Mouse (Mus musculus): Measurements from ENCODE around the gene Zfp941.

The Zfp941 gene

GRCm38 (mm10) chr7:140839556-140839955, 17.6 kb upstream of the Zfp941 start:
- DNase-seq, result no peak

GRCm38 (mm10) chr7:140836243-140837115, 14.5 kb upstream of the Zfp941 start:
- DNase-seq, result no peak

- no peak for DNase-seq
These were observed 13.7 kb upstream of the Zfp941 start for GRCm38 (mm10) chr7:140835758-140836087.

- no peak for DNase-seq
These were observed 13.2 kb upstream of the Zfp941 start, which contains the start of gene Urah for GRCm38 (mm10) chr7:140834968-140835757. Gene Urah (plus strand): TSS chr7:140835018.

GRCm38 (mm10) chr7:140833341-140833740, 11.4 kb upstream of the Zfp941 start:
- DNase-seq, result no peak

- DNase-seq, result no peak
These were observed 9.5 kb upstream of the Zfp941 start for GRCm38 (mm10) chr7:140831447-140831846.

GRCm38 (mm10) chr7:140828171-140828881, 6.3 kb upstream of the Zfp941 start:
- peak; percentile 59 for DNase-seq

GRCm38 (mm10) chr7:140822731-140823130, 753 bp upstream of the Zfp941 start:
- DNase-seq, result no peak

- DNase-seq, result peak; percentile 27
These were observed 699 bp downstream of the Zfp941 start for GRCm38 (mm10) chr7:140821305-140821652.

- DNase-seq, result no peak
These were observed 1.8 kb downstream of the Zfp941 start for GRCm38 (mm10) chr7:140820173-140820572.

- no peak for DNase-seq
These were observed 9.1 kb downstream of the Zfp941 start for GRCm38 (mm10) chr7:140812850-140813249.

GRCm38 (mm10) chr7:140811714-140812113, 10.3 kb downstream of the Zfp941 start:
- no peak for DNase-seq

GRCm38 (mm10) chr7:140810496-140810895, 11.5 kb downstream of the Zfp941 start:
- no peak for DNase-seq

GRCm38 (mm10) chr7:140805704-140806103, 16.3 kb downstream of the Zfp941 start:
- DNase-seq, result no peak

GRCm38 (mm10) chr7:140802629-140803028, 19.3 kb downstream of the Zfp941 start:
- no peak for DNase-seq

- DNase-seq, result no peak
These were observed 23.8 kb downstream of the Zfp941 start for GRCm38 (mm10) chr7:140798212-140798611.

- no peak for DNase-seq
These were observed 24.4 kb downstream of the Zfp941 start for GRCm38 (mm10) chr7:140797619-140798018.

- DNase-seq, result no peak
These were observed 28.4 kb downstream of the Zfp941 start for GRCm38 (mm10) chr7:140793541-140793940.

- DNase-seq, result no peak
These were observed 33.9 kb downstream of the Zfp941 start for GRCm38 (mm10) chr7:140788053-140788435.

- DNase-seq, result no peak
These were observed 34.4 kb downstream of the Zfp941 start, which contains the start of gene Syce1 for GRCm38 (mm10) chr7:140787406-140788052. Gene Syce1 (minus strand): TSS chr7:140787852.

- no peak for DNase-seq
These were observed 41.4 kb downstream of the Zfp941 start for GRCm38 (mm10) chr7:140780548-140780947.

- no peak for DNase-seq
These were observed 55.9 kb downstream of the Zfp941 start for GRCm38 (mm10) chr7:140765888-140766739.

Data from cerebellum, adult 11 months (tissue).